Mouse (Mus musculus): ENCODE data around the gene Hmg20b. TPM values are rescaled to one million over a fixed set of nuclear protein-coding genes. Genes with fewer than 3 reads are reported as not detected.
A peak's percentile ranks its signal among the peaks of the same experiment; 100 is the strongest.

The Hmg20b gene
- total and polyA plus RNA-seq, 3 experiments: 7.9 to 39.6 (median 18.7) TPM

DNA sequence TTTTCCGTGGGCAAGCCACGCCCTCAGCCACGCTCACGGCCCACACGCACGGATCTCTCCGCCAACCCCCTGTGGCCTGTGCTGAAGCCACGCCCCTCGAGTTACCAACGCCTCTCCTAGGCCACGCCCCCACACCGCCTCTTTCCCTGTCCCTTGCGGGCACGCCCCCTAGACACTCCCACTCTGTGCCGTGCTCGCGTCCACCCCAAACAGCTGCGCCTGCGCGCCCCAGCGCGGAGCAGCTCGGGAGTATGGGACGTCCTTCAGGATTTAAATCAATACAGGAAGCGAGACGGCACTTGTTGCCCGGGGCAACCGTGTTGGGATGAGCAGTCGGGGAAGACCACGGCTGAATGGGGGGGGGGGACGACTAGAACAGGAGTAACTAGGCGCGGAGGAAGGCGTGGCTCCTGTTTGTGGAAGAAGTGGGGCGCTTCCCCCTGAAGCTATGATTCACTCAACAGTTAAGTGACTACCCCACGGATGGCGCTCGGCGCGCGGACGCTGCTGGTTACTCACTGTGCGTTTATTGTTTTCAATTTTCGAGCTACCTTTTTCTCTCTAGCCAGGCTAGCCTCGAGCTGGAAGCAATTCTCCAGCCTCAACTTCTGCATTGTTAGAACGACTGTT, 28.4 kb upstream of the Hmg20b start (continued):
- TF ChIP-seq TCF12 (IDR thresholded peaks at IDR 0.05; ENCODE audit: low read depth, low read length) (no peak), MAFK (IDR thresholded peaks at IDR 0.05; ENCODE audit: insufficient replicate concordance, low read length) (no peak), HCFC1 (IDR thresholded peaks at IDR 0.05; ENCODE audit: low read depth, low read length) (peak; percentile 77), E2F4 (IDR thresholded peaks at IDR 0.05; ENCODE audit: insufficient replicate concordance, low read depth, low read length) (0 out of 2 replicates have a peak, but pooled peaks have one; percentile 35), ZNF384 (IDR thresholded peaks at IDR 0.05; ENCODE audit: low read depth, low read length) (no peak), SMC3 (IDR thresholded peaks at IDR 0.05; ENCODE audit: low read depth, low read length) (no peak), TBP (conservative IDR thresholded peaks at IDR 0.05; ENCODE audit: low read depth, low read length) (peak; percentile 91)

DNA sequence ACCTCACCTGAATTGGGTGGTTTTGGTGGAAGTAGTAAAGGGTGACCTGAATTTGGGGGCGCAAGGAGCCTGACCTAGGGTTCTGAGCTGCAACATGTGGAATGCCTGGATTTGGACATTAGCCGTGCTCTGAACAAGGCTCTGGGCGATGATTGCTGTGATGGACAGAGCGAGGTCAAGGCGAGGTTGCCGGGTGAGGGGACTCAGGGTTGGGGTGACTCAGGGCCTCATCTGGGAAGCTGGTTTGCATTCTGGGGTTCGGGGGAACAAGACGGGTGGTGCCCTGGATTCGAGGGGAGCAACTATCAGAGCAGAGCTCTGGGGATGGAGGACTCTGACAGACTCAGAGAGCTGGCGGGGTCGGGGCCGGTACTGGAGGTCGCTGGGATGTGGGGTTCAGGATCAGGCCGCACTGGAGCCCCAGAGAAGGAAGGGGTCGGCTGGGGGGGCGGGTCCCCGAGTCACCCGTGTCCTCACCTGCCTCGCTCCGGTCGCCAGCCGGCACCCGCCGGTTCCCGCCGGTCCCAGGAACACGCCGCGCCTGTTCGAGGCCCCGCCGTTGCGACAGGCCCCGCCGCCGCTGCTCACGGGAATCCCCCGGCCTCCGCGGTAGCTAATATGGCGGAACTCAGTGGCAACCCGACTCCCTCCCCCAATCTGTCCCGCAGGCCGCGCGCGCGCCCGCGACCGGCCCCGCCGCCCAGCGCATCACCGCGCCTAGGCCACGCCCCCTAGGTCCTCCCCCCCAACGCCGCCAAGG, 27.7 kb upstream of the Hmg20b start, which contains the start of gene Fzr1:
Gene Fzr1 (minus strand): TSS at position 724 of the 760 bp plus-strand sequence.
- no peak for TF ChIP-seq UBTF (IDR thresholded peaks at IDR 0.05; ENCODE audit: low read depth, low read length)
- TF ChIP-seq POLR2A (IDR thresholded peaks at IDR 0.05; ENCODE audit: low read depth, low read length): peak; percentile 64
- no peak for TF ChIP-seq MAX (IDR thresholded peaks at IDR 0.05; ENCODE audit: low read length)
- no peak for TF ChIP-seq PAX5 (IDR thresholded peaks at IDR 0.05; ENCODE audit: low read length)
- TF ChIP-seq ZC3H11A (IDR thresholded peaks at IDR 0.05; ENCODE audit: low read depth, low read length): no peak
- TF ChIP-seq MXI1 (IDR thresholded peaks at IDR 0.05; ENCODE audit: low read depth, low read length): no peak
- TF ChIP-seq NELFE (IDR thresholded peaks at IDR 0.05; ENCODE audit: low read depth, low read length): peak; percentile 11
- TF ChIP-seq EP300 (IDR thresholded peaks at IDR 0.05; ENCODE audit: low read length): no peak
- peaks cover 36% of the 10 kb centered on the region for H3K79me2 ChIP-seq (replicated peaks; ENCODE audit: control insufficient read depth, extremely low read depth, insufficient read depth, poor library complexity, severe bottlenecking)
- H3K4me2 ChIP-seq (ENCODE audit: insufficient read depth, low read depth, poor library complexity, severe bottlenecking): peak within 1 kb of the TSS; percentile 94
- peak within 1 kb of the TSS; percentile 29 for H3K27ac ChIP-seq (ENCODE audit: insufficient read depth, low read depth)
- peaks cover 18 to 24% of the 10 kb centered on the region in 2 experiments for H3K36me3 ChIP-seq (replicated peaks in 1 of 2; ENCODE audit: control insufficient read depth in 1 of 2, insufficient read depth in 1 of 2, low read length in 1 of 2)
- dilution Hi-C loops (cut with MboI; ENCODE audit: extremely low pct_ligation_motif_present, extremely low pct_unique_long_range_greater_than_20kb, low sequenced_read_pairs): no loop called here
- peak within 1 kb of the TSS; percentile 90 for H3K9ac ChIP-seq (ENCODE audit: insufficient read depth, low read depth)
- DNase-seq (ENCODE audit: extremely low read depth): no peak
- H3K27me3 ChIP-seq (replicated peaks): no peaks in the 10 kb centered on the region
- peak within 1 kb of the TSS; percentile 75 to 97 (median 90) for H3K4me3 ChIP-seq (replicated peaks in 1 of 3; ENCODE audit: low read depth in 2 of 3, low read length in 2 of 3, poor library complexity in 1 of 3)
- no peaks in the 10 kb centered on the region for H3K9me3 ChIP-seq (replicated peaks; ENCODE audit: low read length)
- in situ Hi-C loops (cut with MboI; ENCODE audit: low pct_ligation_motif_present, low pct_unique_long_range_greater_than_20kb, low sequenced_read_pairs): no loop called here
- peaks cover 5 to 42% of the 10 kb centered on the region in 2 experiments; a peak in 3 of 4 replicates for H3K4me1 ChIP-seq (ENCODE audit: control insufficient read depth in 1 of 2, insufficient read depth in 2 of 2)

DNA sequence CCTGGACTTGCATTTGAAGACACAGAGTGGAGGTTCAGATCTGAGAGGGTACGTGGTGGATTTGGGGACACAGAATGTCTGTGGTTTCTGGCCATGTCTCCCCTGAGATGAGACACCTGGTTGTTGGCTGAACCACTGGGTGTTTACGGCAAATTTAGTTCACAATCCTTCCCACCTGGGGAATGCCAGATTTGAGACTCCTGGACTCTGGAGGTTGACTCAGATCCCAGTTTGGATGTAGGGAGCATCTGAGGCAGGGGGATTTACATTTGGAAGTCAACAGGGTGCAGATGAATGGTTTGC, 27.0 kb upstream of the Hmg20b start:
- Histone ChIP-seq H3K36me3 (replicated peaks in 1 of 2; ENCODE audit: control insufficient read depth in 1 of 2, insufficient read depth in 1 of 2, low read length in 1 of 2) (peaks cover 24 to 31% of the 10 kb centered on the region in 2 experiments), H3K27ac (ENCODE audit: insufficient read depth, low read depth) (peak overlapping the region; percentile 29; the same call in 1 of the 2 replicates)
- in situ Hi-C loops (cut with MboI; ENCODE audit: low pct_ligation_motif_present, low pct_unique_long_range_greater_than_20kb, low sequenced_read_pairs): no loop called here

More for the DNA sequence above, 27.0 kb upstream of the Hmg20b start:
- H3K27me3 ChIP-seq (replicated peaks): no peaks in the 10 kb centered on the region
- H3K4me3 ChIP-seq (replicated peaks in 1 of 3; ENCODE audit: low read depth in 2 of 3, low read length in 2 of 3, poor library complexity in 1 of 3): peak overlapping the region; percentile 75 to 97 (median 90)
- peaks cover 5 to 42% of the 10 kb centered on the region in 2 experiments; a peak in 3 of 4 replicates for H3K4me1 ChIP-seq (ENCODE audit: control insufficient read depth in 1 of 2, insufficient read depth in 2 of 2)
- no peaks in the 10 kb centered on the region for H3K9me3 ChIP-seq (replicated peaks; ENCODE audit: low read length)
- peaks cover 36% of the 10 kb centered on the region for H3K79me2 ChIP-seq (replicated peaks; ENCODE audit: control insufficient read depth, extremely low read depth, insufficient read depth, poor library complexity, severe bottlenecking)
- DNase-seq (ENCODE audit: extremely low read depth): no peak
- H3K9ac ChIP-seq (ENCODE audit: insufficient read depth, low read depth): peak overlapping the region; percentile 90
- no peak for TF ChIP-seq USF2 (conservative IDR thresholded peaks at IDR 0.05; ENCODE audit: low read depth, low read length)
- no peak for TF ChIP-seq MAFK (IDR thresholded peaks at IDR 0.05; ENCODE audit: insufficient replicate concordance, low read length)
- TF ChIP-seq MYC (IDR thresholded peaks at IDR 0.05; ENCODE audit: low read depth, low read length): no peak
- no peak for TF ChIP-seq CTCF (conservative IDR thresholded peaks at IDR 0.05 in 1 of 2, IDR thresholded peaks at IDR 0.05 in 1 of 2; ENCODE audit: low read depth in 2 of 2, low read length in 2 of 2)
- TF ChIP-seq KAT2A (IDR thresholded peaks at IDR 0.05; ENCODE audit: insufficient replicate concordance, low read length): no peak
- TF ChIP-seq ZNF384 (IDR thresholded peaks at IDR 0.05; ENCODE audit: low read depth, low read length): no peak
- no peak for TF ChIP-seq MXI1 (IDR thresholded peaks at IDR 0.05; ENCODE audit: low read depth, low read length)
- TF ChIP-seq MAX (IDR thresholded peaks at IDR 0.05; ENCODE audit: low read length): no peak
- TF ChIP-seq MEF2A (IDR thresholded peaks at IDR 0.05; ENCODE audit: borderline replicate concordance, low read depth, low read length): no peak
- dilution Hi-C loops (cut with MboI; ENCODE audit: extremely low pct_ligation_motif_present, extremely low pct_unique_long_range_greater_than_20kb, low sequenced_read_pairs): no loop called here
- H3K4me2 ChIP-seq (ENCODE audit: insufficient read depth, low read depth, poor library complexity, severe bottlenecking): peak overlapping the region; percentile 94
